Mouse (Mus musculus) heart, adult 2 months (tissue): ENCODE data around the gene Prrx2.

ENCODE experiments used
- CTCF ChIP-seq: fragments of 200-600 bp; IDR thresholded peaks from 2 replicates; pipeline ENCODE4 v1.8.1; 2022; ENCODE audit warnings: antibody characterized with exemption, mild to moderate bottlenecking, moderate library complexity
- EP300 ChIP-seq: fragments of 200-500 bp; IDR thresholded peaks from 2 replicates; pipeline ENCODE4 v1.6.1; 2011; ENCODE audit warnings: low read depth, low read length, control low read depth; ENCODE audit not compliant: insufficient read depth
- POLR2A ChIP-seq: fragments of 200-500 bp; IDR thresholded peaks from 2 replicates; pipeline ENCODE4 v1.6.1; 2011; ENCODE audit warnings: mild to moderate bottlenecking, low read depth, low read length, control low read depth; ENCODE audit not compliant: insufficient read depth

GRCm38 (mm10) chr2:30857076-30857475 is 22.3 kb downstream of the Prrx2 start:
- TF ChIP-seq EP300, result no peak
- no peak for TF ChIP-seq CTCF
- TF ChIP-seq POLR2A, result no peak
